Mouse (Mus musculus) cerebellum, adult 2 months (tissue): ENCODE measurements around the gene Ubap2. TPM values are rescaled to one million over a fixed set of nuclear protein-coding genes. Genes with fewer than 3 reads are reported as not detected.

ENCODE experiments used
- DNase-seq, 2 experiments: peaks; one replicate each; pipeline ENCODE4 v3.0.0; 2021
- H3K27ac ChIP-seq: fragments of 200-500 bp; 2 replicates; pipeline ENCODE4 v1.5.1; 2012; ENCODE audit warnings: low read length, control low read depth, inconsistent platforms; ENCODE audit not compliant: insufficient read depth
- H3K27me3 ChIP-seq: fragments of 200-500 bp; 2 replicates; pipeline ENCODE4 v1.6.1; 2012; ENCODE audit warnings: inconsistent platforms, mild to moderate bottlenecking, low read length, moderate library complexity; ENCODE audit not compliant: control insufficient read depth, insufficient read depth
- H3K4me1 ChIP-seq: fragments of 200-500 bp; 2 replicates; pipeline ENCODE4 v1.6.1; 2011; ENCODE audit warnings: low read length; ENCODE audit not compliant: control insufficient read depth, insufficient read depth
- H3K4me3 ChIP-seq: fragments of 200-500 bp; replicated peaks from 2 replicates; pipeline ENCODE3; 2011; ENCODE audit warnings: mild to moderate bottlenecking, low read depth, low read length, control low read depth; ENCODE audit not compliant: insufficient read depth
- CTCF ChIP-seq: fragments of 200-500 bp; IDR thresholded peaks from 2 replicates; pipeline ENCODE4 v1.5.1; 2011; ENCODE audit warnings: low read depth, mild to moderate bottlenecking, control low read depth, low read length, moderate library complexity, borderline replicate concordance; ENCODE audit not compliant: insufficient read depth
- POLR2A ChIP-seq: fragments of 200-500 bp; IDR thresholded peaks from 2 replicates; pipeline ENCODE4 v1.6.1; 2011; ENCODE audit warnings: low read length, control low read depth, borderline replicate concordance; ENCODE audit not compliant: insufficient read depth
- WGBS: fragments of 180-500 bp; shearing (Covaris S2); methylation state at CpG from one replicate; pipeline ENCODE4 v1.1.7; 2018; 5-methylcytosine and 5-hydroxymethylcytosine counted together
- polyA plus RNA-seq: library from polyadenylated mRNA; depleted of rRNA; stranded (reverse); fragments of >200 nt; gene quantifications from 2 replicates; pipeline ENCODE4 v1.2.3, GENCODE M21; 2012; rRNA removed

The Ubap2 gene
- polyA plus RNA-seq: 27.4 and 30.8 TPM in 2 replicates

GRCm38 (mm10) chr4:41274980-41275850, at the start of gene Ubap2:
Gene Ubap2, minus strand, starts transcription at chr4:41275144.
- TF ChIP-seq POLR2A: peak; percentile 63
- no peak for TF ChIP-seq CTCF
- H3K27ac ChIP-seq: peak within 1 kb of the TSS; percentile 89
- no peaks in the 10 kb centered on the region for H3K27me3 ChIP-seq
- peaks cover 3% of the 10 kb centered on the region; the same call in 1 of the 2 replicates for H3K4me1 ChIP-seq
- under 1% methylated on average over 60 of the region's 60 CpGs for WGBS
- DNase-seq: peak; percentile 98
- H3K4me3 ChIP-seq: peak within 1 kb of the TSS; percentile 95

GRCm38 (mm10) chr4:41320971-41321370, 46.0 kb upstream of the Ubap2 start:
- Histone ChIP-seq H3K27me3 (no peaks in the 10 kb centered on the region), H3K4me1 (no peaks in the 10 kb centered on the region), H3K27ac (no peak overlapping the region), H3K4me3 (no peak overlapping the region)
- no peak for DNase-seq
- 76% methylated on average over 4 of the region's 4 CpGs for WGBS
- TF ChIP-seq POLR2A (no peak), CTCF (no peak)

- H3K27ac ChIP-seq: no peak overlapping the region
- peaks cover under 1% of the 10 kb centered on the region; the same call in 1 of the 2 replicates for H3K4me1 ChIP-seq
- 82% methylated on average over 5 of the region's 5 CpGs for WGBS
- H3K27me3 ChIP-seq: no peaks in the 10 kb centered on the region
- TF ChIP-seq POLR2A (no peak), CTCF (no peak)
- H3K4me3 ChIP-seq: no peak overlapping the region
- no peak for DNase-seq
Observed at GRCm38 (mm10) chr4:41318267-41318666, 43.3 kb upstream of the Ubap2 start.

- WGBS: 55% methylated on average over 8 of the region's 8 CpGs
Observed at GRCm38 (mm10) chr4:41315173-41315572, 40.2 kb upstream of the Ubap2 start.

GRCm38 (mm10) chr4:41314141-41315129, 39.5 kb upstream of the Ubap2 start, which contains the start of gene Dcaf12:
Gene Dcaf12, minus strand, starts transcription at chr4:41314889.
- no peaks in the 10 kb centered on the region for H3K27me3 ChIP-seq
- under 1% methylated on average over 70 of the region's 70 CpGs for WGBS
- TF ChIP-seq POLR2A (peak; percentile 90), CTCF (no peak)
- H3K4me1 ChIP-seq: peaks cover 5% of the 10 kb centered on the region; the same call in 1 of the 2 replicates
- peak within 1 kb of the TSS; percentile 82 for H3K4me3 ChIP-seq
- DNase-seq: peak; percentile 95 to 96
- H3K27ac ChIP-seq: peak within 1 kb of the TSS; percentile 73

More at GRCm38 (mm10) chr4:41315173-41315572, 40.2 kb upstream of the Ubap2 start:
- H3K4me1 ChIP-seq: peaks cover 5% of the 10 kb centered on the region; the same call in 1 of the 2 replicates
- H3K27me3 ChIP-seq: no peaks in the 10 kb centered on the region
- no peak for TF ChIP-seq POLR2A
- no peak for TF ChIP-seq CTCF
- DNase-seq: no peak
- H3K4me3 ChIP-seq: peak overlapping the region; percentile 82
- H3K27ac ChIP-seq: peak overlapping the region; percentile 73

- H3K27ac ChIP-seq: 0 out of 2 replicates have a peak overlapping the region, but pooled peaks have one; percentile 3
- TF ChIP-seq CTCF (no peak), POLR2A (no peak)
- peak in 1 of 2 experiments; percentile 9 for DNase-seq
- no peaks in the 10 kb centered on the region for H3K27me3 ChIP-seq
- 9% methylated on average over 14 of the region's 14 CpGs for WGBS
- peaks cover 5% of the 10 kb centered on the region; the same call in 1 of the 2 replicates for H3K4me1 ChIP-seq
- H3K4me3 ChIP-seq: peak overlapping the region; percentile 82
Observed at GRCm38 (mm10) chr4:41313722-41314121, 38.8 kb upstream of the Ubap2 start.
